Mouse (Mus musculus) C2C12 (cell line): ENCODE measurements at regions not wholly inside any gene's neighbourhood (a gene's known extent, or its start where the extent isn't known, plus 50 kb on each side); places are given as distances from the start of the nearest gene placed in this dataset.

Experiments used
- CEBPB ChIP-seq: IDR thresholded peaks from one replicate; pipeline ENCODE4 v1.6.1; 2011; ENCODE audit warnings: low read depth, mild to moderate bottlenecking, control low read depth, moderate library complexity
- CTCF ChIP-seq: IDR thresholded peaks from one replicate; pipeline ENCODE4 v1.5.1; 2011; ENCODE audit not compliant: control insufficient read depth, insufficient read depth, insufficient read length
- FOSL1 ChIP-seq: IDR thresholded peaks from one replicate; pipeline ENCODE4 v1.8.0; 2011; ENCODE audit warnings: mild to moderate bottlenecking, low read length; ENCODE audit not compliant: poor library complexity, insufficient read depth, severe bottlenecking
- MAX ChIP-seq: IDR thresholded peaks from one replicate; pipeline ENCODE4 v1.6.1; 2011; ENCODE audit warnings: mild to moderate bottlenecking, control low read depth
- MYOD1 ChIP-seq: IDR thresholded peaks from one replicate; pipeline ENCODE4 v1.6.1; 2011; ENCODE audit warnings: low read depth; ENCODE audit not compliant: control insufficient read depth, insufficient read length
- MYOG ChIP-seq: IDR thresholded peaks from one replicate; pipeline ENCODE4 v1.6.1; 2011; ENCODE audit not compliant: control insufficient read depth, insufficient read length; ENCODE audit errors: extremely low read depth
- USF1 ChIP-seq: IDR thresholded peaks from one replicate; pipeline ENCODE4 v1.6.1; 2011; ENCODE audit warnings: low read depth, mild to moderate bottlenecking, control low read depth, moderate library complexity

GRCm38 (mm10) chr13:37628391-37629270, 149.6 kb upstream of the Rreb1 start:
- no peak for TF ChIP-seq CEBPB
- TF ChIP-seq CTCF: no peak
- no peak for TF ChIP-seq FOSL1
- no peak for TF ChIP-seq USF1
- TF ChIP-seq MYOG: no peak
- TF ChIP-seq MAX: no peak
- peak; percentile 65 for TF ChIP-seq MYOD1
